Mouse (Mus musculus) B cell, adult 2 months (primary cell): Measurements from ENCODE around the gene Rpsa.

Experiments
- DNase-seq, 2 experiments: peaks; one replicate each; pipeline ENCODE4 v3.0.0; 2022

The Rpsa gene

GRCm38 (mm10) chr9:120114051-120114788, 13.3 kb upstream of the Rpsa start:
- DNase-seq = no peak

- DNase-seq = no peak
Measured at GRCm38 (mm10) chr9:120114789-120115151, 12.7 kb upstream of the Rpsa start.

DNA sequence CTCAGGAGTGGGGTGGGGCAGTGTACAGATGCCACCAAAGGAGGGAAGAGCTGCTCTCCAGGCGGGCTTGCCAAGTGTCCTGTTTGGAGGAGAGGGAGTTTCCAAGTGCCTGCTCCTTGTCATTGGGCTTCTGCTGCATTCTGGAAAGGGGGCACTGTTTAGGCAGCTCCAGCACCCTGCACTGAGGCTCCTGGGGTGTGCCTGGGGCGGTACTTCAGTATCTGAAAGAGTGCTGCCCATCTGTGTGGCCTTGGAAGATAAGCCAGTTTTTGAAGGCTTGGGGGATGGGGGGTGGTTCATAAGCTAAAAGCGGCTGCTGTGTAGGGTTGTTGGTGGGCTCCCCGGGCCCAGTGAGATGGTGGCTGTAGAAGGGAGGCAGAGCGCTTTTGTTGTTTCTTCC, 11.9 kb upstream of the Rpsa start:
- DNase-seq = no peak

DNA sequence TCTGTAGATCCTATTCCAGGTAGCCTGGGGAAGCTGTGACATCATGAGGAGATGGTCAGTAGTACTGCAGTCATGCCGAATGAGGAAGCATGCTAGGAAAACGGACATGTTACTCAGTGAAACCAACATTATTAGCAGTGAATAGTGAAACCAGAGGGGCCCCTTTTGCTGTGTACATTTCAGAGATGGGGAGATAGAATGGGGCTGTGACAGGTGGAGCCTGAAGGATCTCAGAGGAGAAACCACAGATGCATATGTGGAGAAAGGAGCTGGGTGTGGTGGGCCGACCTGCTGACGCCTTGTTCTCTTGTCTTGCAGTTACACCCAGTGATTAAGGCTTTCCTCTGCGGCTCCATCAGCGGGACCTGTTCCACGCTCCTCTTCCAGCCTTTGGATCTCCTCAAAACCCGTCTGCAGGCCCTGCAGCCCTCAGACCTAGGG, 11.3 kb upstream of the Rpsa start:
- DNase-seq = no peak

- no peak for DNase-seq
Measured at GRCm38 (mm10) chr9:120118212-120118611, 9.3 kb upstream of the Rpsa start.

- no peak for DNase-seq
Measured at GRCm38 (mm10) chr9:120120503-120120902, 7.0 kb upstream of the Rpsa start.

DNA sequence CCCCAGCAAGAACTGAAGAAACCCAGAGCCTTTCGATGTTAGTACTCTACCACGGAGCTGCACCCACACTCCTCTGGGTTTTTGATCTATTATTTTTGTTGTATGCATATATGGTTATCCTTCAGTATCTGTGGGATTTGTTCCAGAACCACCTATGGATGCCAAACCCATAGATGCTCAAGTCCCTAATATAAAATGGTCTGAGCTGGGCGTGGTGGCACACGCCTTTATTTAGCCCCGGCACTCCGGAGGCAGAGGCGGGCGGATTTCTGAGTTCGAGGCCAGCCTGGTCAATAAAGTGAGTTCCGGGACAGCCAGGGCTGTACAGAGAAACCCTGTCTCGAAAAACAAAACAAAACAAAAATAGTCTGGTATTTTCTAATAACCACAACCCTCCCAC, 621 bp upstream of the Rpsa start:
- no peak for DNase-seq

DNA sequence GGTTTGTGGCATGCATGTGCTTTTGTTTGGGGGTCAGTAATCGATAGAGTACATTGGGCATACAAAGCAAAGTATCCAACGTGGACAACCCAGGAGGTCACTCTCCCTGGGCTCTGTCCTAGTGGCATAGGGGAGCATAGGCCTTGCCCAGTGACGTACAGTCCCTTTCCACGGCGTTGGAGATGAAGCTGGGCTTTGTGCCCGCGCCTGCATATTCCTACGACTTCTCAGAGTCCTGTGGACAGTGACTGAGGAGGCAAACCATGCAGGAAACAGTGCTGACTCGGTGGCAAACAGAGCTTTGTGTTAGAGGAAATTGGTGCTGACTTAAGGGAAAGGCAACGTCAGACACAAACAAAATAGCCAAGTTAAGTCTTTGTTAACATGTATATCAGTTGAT, 1.8 kb downstream of the Rpsa start:
- DNase-seq = no peak

GRCm38 (mm10) chr9:120131784-120132288, 4.3 kb downstream of the Rpsa start:
- DNase-seq = no peak

GRCm38 (mm10) chr9:120132980-120133754, 5.7 kb downstream of the Rpsa start:
- DNase-seq = no peak

GRCm38 (mm10) chr9:120133755-120134475, 6.4 kb downstream of the Rpsa start:
- no peak for DNase-seq

- no peak for DNase-seq
Measured at GRCm38 (mm10) chr9:120134529-120135160, 7.2 kb downstream of the Rpsa start.

DNA sequence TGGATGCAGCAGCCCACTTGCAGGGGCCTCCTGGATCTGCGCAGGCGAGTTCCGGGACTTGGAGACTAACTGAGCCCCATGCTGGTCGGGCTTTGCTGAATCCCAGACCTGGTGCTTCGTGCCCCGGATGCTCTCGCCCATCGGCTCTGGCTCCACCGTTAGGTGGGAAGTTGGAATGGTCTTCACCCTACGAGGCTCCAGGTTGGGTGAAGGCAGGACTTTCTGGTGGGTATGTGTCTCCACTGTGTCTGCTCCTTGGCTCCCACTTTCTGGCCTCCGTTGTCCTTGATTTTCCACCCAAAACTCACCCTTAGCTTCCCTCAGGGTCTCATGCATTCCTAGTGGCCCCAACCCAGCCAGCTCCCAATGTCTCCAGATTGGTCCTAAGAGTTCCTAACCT, 8.0 kb downstream of the Rpsa start:
- DNase-seq = no peak

DNA sequence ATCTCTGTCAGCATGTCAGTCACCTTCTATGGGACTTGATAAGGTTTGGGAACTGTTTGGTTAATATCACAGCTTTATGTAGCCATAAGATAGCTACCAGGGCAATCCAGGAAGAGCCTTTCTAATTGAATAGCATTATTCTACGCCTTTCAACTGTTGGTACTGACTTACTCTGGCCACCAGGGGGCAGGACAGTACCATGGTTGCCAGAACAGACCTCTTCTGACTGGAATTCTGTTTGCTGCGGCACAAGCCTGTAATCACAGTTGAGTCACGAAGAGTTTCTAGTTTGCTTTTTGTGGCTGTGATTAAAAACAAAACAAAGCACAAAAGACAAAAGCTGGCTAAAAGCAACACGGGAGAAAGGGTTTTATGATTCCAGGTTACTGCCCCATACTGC, 13.2 kb downstream of the Rpsa start:
- peak; percentile 82 to 83 for DNase-seq

GRCm38 (mm10) chr9:120144474-120144873, 17.0 kb downstream of the Rpsa start:
- DNase-seq = no peak

DNA sequence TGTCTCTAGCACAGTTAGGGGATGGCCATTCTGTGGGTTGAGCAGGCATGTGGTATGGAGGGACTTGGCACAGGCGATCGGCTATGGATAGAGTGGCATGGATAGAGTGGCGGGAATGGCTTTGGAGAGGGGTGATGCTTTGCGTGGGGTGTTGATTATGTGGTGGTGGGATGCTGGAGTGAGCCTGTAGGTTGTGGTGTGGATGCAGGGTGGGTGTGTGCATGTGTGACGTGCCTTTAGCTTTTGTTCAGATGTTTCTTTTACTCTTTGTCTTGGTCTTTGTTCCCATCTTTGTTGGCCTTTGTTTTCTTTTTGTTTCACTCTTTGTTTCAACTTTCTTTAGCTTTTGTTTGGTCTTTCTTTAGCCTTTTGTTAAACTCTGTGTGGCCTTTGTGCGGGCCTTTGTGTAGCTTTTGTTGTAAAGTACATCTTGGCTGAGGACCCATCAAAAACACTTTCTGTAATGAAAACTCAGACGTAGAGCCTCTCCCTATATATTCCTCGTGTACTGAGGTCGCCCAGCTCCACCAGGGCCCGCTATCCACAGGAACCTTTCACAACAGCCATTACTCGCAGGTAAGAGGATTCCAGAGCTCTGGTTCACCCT, 21.8 kb downstream of the Rpsa start, which contains the start of gene Mobp:
Gene Mobp (plus strand): TSS at position 486 of the 607 bp plus-strand sequence.
- DNase-seq = no peak

- no peak for DNase-seq
Measured at GRCm38 (mm10) chr9:120151152-120151551, 23.7 kb downstream of the Rpsa start.

DNA sequence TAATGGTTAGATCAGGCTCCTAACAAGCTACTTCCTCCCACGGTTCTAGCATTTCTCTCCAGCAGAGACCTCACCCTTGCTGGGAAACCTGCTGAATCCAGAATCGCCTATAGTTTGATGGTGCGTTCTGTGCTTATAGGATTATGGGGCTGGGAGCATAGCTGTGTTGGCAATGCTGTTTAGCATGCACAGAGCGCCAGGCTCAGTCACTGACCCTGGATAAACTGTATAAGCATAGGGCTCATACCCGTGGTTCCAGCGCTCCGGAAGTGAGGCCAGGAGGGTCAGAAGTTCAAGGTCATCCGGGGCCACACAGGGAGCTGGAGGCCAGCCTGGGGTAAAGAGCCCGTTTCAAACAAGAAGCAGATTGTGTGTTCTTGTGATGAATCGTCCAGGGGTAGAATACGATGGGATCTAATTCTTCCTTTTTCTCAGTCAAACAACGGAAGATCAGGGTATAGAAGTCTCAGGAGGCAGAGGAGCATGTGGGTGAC, 24.5 kb downstream of the Rpsa start:
- DNase-seq = no peak

DNA sequence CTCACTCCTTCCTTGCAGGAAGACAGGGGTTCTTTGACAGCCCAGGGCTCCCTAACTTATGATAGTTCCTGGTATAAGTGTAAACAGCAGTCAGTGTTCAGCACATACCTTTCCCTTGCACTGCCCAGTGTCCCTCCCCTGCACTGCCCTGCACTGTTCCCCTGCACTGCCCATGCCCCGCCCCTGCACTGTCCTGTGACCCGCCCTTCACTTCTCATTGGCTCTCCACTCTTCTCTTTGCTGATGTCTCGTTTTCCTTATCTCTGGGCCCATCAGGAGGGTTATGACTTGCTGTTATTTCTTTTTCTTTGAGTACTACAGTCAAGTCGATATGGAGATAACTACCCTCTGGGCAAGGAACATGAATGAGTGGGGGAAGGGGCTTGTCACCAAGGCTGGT, 30.6 kb downstream of the Rpsa start:
- no peak for DNase-seq

DNA sequence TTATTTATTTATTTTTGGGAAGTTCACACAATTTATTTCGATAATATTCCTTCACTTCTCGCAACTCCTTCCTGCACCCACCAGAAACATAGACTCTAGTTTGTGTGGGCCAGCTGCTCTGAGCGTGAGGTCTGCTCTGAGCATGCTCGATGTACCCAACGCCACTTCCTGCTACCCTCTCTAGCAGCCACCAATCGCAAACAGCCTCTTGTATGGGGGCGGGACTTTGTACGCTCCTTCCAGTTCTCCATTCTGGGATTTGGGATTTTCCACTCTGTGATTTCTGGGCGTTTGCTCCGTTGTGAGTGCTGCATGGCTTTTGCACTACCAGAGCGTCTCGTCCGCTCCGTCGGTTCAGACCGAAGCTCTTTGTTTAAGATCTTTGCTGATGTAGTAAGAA, 36.4 kb downstream of the Rpsa start:
- no peak for DNase-seq

GRCm38 (mm10) chr9:120167826-120168225, 40.3 kb downstream of the Rpsa start:
- DNase-seq = no peak

DNA sequence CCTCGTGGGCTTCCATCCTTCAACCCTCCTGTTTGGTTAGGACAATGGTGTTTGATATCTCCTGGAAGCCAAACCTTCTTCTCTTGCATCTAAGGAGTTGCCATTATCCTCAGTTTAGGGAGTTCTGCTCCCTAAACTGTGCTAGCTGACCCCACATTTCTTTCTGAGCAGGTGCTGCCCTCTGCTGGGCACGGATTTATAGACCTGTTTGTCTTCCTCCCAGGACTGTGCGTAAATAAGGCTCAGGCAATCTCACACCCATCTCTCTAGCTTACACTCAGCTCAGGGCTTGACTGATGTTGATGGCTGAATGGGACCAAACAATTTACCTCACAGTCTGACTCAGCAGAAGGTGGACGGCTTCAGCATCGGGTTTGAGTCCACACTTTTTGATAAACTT, 43.8 kb downstream of the Rpsa start:
- peak; percentile 47 to 50 for DNase-seq
